Mouse (Mus musculus): ENCODE results near the gene Etfbkmt. TPM values are rescaled to one million over a fixed set of nuclear protein-coding genes. Genes with fewer than 3 reads are reported as not detected.
"Not testable (repeated sequence)": the region's sequence is repeated elsewhere in the genome, so short reads cannot be mapped to it uniquely, and the experiment has no call there.

Etfbkmt gene
- total RNA-seq, 2 experiments from 2014 or later: 6.1 to 7.8 TPM

DNA sequence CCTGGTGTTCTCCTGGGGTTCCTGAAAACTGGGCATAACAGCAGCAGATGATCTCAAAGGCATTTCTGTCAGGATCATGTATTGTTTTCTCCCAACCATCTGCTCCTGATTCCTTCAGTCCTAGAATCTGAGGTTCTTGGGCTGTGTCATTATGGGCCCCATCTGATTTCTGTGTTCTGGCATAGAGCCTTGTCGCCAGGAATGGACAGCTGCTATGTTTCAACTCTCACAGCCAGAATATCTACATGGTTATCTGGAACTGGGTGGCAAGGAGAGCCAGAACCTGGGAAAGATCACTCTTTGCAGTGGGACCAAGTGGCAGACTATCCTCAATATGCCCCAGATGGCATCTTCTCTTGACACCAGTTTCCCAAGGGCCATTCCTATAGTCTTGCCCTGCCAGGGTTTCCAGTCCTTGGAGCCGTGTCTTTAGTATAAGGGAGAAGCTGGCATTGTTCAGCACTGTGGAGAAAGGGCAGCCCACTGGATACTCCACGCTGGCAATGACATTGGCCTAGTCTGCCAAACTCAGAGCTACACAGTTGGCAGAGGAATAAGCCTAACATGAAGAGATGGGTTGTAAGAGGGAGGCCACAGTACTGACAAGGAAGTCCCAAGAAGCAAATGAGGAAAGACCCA is 35.4 kb downstream of the Etfbkmt start:
- no peak for ATAC-seq (replicated peaks; ENCODE audit: poor library complexity, severe bottlenecking)

DNA sequence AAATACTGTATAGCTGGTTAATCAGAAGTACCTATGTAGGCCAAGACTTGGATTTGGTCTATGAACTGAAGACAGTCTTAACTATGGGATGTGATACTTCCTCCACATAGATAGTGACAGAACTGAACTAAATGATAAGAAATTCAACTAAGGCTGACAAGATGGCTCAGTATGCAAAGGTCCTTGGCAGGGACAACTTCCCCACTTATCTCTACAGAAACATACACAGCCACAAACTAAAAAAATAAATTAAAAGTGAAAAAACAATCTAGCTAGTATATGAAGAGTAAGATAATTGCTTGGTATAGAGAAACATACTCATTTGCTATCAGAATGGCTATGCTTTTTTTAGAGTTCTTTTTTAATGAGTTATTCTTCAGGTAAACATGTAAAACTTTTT is 39.4 kb downstream of the Etfbkmt start:
- no peak for ATAC-seq (replicated peaks; ENCODE audit: poor library complexity, severe bottlenecking)

DNA sequence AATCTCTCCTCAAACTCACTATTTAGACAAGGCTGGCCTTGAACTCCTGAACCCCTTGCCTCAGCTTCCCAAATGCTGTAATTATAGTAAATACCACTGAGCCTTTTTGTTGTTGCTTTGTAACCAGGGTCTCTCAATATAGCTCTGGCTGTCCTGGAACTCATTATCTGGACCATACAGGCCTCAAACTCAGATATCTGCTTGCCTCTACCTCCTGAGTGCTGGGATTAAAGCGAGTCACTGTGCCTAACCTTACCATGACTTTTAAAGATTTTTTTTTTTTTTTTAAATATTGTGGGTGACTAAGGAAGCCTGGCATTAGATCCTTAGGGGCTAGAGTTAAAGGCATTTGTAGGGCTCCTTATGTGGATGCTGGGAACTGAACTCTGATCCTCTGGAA is 44.4 kb downstream of the Etfbkmt start:
- no peak for ATAC-seq (replicated peaks; ENCODE audit: poor library complexity, severe bottlenecking)

DNA sequence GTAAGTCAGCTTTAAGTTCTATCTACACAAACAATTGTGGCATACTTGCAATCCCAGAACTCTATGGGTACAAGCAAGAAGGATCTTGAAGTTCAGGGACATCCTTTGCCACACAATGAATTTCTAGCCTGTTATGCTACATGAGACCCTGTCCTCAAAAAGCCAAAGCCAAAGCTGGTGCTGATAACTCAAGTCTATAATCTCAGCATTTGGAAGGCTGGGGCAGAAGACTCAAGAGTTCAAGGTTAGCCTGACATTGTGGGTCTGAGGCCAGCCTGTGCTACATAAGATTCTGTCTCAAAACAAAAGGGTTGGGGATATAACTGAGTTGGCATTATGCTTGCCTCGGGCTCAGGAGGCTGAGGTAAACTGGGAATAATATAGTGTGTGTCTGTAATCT is 47.7 kb downstream of the Etfbkmt start:
- no peak for ATAC-seq (replicated peaks; ENCODE audit: poor library complexity, severe bottlenecking)

DNA sequence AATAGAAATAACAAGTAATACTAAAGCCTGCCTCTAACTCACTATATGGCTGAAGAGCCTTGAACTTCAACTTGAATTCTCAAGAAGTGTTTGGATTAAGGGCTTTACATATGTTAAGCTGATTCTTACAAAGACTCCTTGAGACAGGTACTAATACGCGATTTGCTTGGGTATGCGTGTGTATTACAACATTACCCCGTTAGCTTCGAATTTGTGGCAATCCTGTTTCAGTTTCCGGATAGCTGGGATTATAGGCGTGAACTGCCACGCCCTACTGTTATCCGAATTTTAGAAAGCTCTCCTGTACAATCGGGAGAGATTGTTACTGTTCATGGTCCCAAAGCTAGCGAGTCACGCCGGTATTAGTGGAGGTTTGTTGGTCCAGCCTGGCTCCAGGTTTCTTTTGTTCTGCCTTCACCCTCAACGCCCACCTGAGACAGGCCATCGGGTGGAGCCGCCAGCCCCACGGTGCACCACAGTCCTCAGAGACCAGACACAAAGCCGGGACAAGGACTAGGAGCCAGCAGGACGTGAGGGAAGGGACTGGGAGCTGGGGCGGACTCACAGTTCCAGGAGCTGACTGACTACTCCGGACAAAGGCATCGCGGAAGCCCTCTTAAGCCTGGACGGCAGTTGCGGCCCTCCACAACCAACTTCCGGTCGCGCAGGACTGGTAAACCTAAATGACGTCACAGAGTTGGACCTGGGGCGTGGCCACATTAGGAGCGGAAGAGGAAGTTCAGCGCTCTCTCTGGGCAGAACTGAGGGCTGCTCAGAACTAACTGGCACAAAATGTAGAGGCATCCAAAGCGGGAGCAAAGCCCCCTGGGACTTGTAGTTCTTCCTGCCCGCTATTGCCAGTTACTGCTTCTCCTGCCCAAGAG is 48.6 kb downstream of the Etfbkmt start, which contains the start of gene Amn1:
TSS of gene Amn1 (minus strand) at position 672 of the 884 bp plus-strand sequence.
- ATAC-seq (replicated peaks; ENCODE audit: poor library complexity, severe bottlenecking): peak; percentile 83

DNA sequence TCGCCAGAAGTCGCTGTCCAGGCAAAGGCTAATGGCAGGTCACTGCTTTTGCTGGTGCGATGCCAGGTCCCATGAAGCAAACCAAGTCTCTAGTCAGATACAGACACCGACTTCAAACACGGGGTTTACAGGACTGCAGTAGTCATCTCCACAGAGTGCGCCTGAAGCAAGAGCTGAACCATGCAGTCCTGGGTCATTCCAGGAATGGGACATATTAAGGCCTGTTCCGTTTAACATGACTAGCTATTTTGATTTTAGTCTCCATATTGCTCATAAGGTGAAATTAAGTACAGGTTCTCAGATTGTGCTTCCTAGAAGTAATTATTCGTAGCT is 49.2 kb downstream of the Etfbkmt start:
- no peak for ATAC-seq (replicated peaks; ENCODE audit: poor library complexity, severe bottlenecking)

DNA sequence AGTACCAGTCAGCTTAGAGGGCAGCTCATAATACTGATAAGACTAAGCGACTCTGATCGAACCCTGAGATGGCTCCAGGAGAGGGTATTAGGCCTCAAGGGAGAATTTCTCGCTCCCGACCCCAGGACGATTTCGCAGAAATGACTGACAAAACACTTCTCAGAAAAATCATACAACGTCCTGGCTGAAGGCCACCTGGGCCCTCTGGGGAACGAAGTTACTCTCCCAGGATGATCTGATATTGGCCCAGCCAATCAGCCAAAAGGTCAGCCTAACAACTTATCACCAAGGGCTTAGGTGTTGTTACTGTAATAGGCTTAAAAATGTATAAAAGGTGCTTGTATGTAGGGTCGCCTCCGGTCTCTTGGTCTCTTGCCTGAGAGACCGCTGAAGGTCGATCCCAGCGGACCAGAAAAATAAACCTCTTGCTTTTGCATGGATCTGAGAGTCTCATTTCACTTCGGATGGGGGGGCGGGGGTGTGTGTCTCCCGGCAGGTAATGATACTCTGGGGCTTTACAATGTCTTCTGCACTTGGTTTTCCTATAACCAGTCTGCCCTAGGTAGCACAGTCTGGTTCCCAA is 49.8 kb downstream of the Etfbkmt start:
- ATAC-seq (replicated peaks; ENCODE audit: poor library complexity, severe bottlenecking): no peak

DNA sequence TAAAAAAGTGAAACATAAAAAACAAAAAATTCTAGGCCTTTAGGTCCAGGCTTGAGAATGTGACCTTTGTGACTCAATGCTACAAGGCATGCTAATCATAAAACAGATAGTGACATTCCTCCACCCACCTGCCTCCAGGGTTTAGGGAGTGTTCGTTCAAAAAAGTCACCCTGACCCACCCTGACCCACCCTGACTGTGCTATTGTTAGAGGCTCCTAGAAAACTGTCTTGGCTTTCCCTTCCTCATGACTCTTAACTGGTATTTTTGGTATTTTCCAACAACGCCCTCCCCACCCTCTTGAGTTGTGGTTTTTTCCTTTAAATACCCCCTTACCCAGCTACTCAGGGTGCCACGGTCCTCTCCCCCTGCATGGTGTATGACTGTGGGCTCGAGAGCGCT is 52.3 kb downstream of the Etfbkmt start:
- ATAC-seq (replicated peaks; ENCODE audit: poor library complexity, severe bottlenecking): not testable (repeated sequence)

DNA sequence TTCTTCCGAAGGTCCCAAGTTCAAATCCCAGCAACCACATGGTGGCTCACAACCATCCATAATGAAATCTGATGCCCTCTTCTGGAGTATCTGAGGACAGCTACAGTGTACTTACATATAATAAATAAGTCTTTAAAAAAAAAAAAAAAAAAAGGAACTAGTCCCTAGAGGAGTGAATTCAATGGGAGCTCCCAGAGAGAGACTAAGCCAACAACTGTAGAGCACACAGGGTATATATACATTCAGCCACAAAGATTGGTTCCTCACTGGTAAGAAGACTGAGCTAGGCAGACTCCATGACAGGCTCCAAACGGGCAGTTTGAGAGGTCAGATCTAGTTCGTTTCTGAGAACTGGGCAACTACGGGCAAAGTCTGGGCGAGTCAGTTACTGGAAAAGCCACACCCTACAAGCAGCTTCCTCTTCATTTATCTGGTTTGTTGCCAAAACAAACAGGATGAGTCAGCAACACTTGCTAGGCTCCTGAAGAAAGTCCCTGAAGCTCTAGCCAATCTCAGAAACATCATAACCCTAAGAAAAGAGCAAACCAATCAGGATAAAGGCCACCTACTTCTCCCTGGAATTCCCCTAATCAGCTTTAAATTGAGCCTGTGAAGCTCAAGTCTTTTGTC is 53.7 kb downstream of the Etfbkmt start:
- peak; percentile 84 for ATAC-seq (replicated peaks; ENCODE audit: poor library complexity, severe bottlenecking)

DNA sequence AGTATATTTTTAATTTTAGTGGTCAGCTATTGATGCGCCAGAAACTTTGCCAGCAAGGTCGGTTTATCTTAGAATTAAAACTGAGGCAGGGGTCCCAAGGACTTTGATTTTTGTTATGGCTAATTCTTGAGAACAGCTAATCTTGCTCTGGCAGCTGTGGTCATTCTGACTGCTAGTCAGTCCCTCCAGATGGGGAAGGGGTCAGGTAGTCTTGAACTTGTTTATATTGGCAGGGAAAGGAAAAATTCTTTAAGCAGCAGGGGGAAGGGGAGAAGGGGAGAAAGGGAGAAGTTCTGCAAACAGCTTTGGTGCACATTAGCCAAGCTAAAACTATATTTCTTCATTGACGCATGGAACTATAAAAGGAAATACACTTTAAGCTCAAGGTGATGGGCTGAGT is 57.5 kb downstream of the Etfbkmt start:
- ATAC-seq (replicated peaks; ENCODE audit: poor library complexity, severe bottlenecking): no peak

DNA sequence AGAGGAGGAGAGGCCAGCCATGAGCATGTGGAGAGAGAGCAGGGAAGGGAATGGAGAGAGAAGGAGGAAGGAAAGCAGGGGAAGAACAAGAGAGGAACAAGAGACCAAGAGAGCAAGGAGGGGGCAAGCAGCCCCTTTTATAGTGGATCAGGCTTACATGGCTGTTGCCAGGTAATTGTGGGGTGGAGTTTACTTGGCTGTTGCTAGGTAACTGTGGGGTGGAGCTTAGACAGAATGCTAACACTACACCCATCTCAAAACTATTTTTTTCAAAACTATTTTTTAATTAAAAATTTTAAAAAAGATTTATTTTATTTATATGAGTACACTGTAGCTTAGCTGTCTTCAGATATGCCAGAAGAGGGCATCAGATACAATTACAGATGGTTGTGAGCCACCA is 58.9 kb downstream of the Etfbkmt start:
- no peak for ATAC-seq (replicated peaks; ENCODE audit: poor library complexity, severe bottlenecking)

Other genes with a start within 250 kb of the Etfbkmt start
- 5.0 and 7.7 TPM in 2 replicates for gene Caprin2, start 243.6 kb upstream of the Etfbkmt start, total RNA-seq (2014; fragmentation: Nextera tagmentation)
- 6.3 and 8.8 TPM in 2 replicates for gene Caprin2, start 243.6 kb upstream of the Etfbkmt start, total RNA-seq (2017)
- 45.4 and 55.1 TPM in 2 replicates for gene Sinhcaf, start 193.4 kb upstream of the Etfbkmt start, total RNA-seq (2014; fragmentation: Nextera tagmentation)
- gene Sinhcaf, start 193.4 kb upstream of the Etfbkmt start, total RNA-seq (2017): 106 and 131 TPM in 2 replicates
- 2.0 and 4.0 TPM in 2 replicates for gene Dennd5b, start 38.2 kb upstream of the Etfbkmt start, total RNA-seq (2014; fragmentation: Nextera tagmentation)
- gene Dennd5b, start 38.2 kb upstream of the Etfbkmt start, total RNA-seq (2017): 0.67 and 0.95 TPM in 2 replicates
- not detected in 2 replicates for gene Gm10203, start 9.7 kb upstream of the Etfbkmt start, total RNA-seq (2014; fragmentation: Nextera tagmentation)
- not detected in 2 replicates for gene Gm10203, start 9.7 kb upstream of the Etfbkmt start, total RNA-seq (2017)
- 5.3 and 10.1 TPM in 2 replicates for gene Amn1, start 48.9 kb downstream of the Etfbkmt start, total RNA-seq (2014; fragmentation: Nextera tagmentation)
- gene Amn1, start 48.9 kb downstream of the Etfbkmt start, total RNA-seq (2017): 6.1 and 8.7 TPM in 2 replicates
- 26.0 and 26.5 TPM in 2 replicates for gene Resf1, start 169.6 kb downstream of the Etfbkmt start, total RNA-seq (2014; fragmentation: Nextera tagmentation)
- 29.9 and 47.7 TPM in 2 replicates for gene Resf1, start 169.6 kb downstream of the Etfbkmt start, total RNA-seq (2017)